Mouse (Mus musculus) heart, postnatal 25 days (tissue): ENCODE results near the gene Gm5155. TPM values are rescaled to one million over a fixed set of nuclear protein-coding genes. Genes with fewer than 3 reads are reported as not detected.
"Not testable (repeated sequence)": the region's sequence is repeated elsewhere in the genome, so short reads cannot be mapped to it uniquely, and the experiment has no call there.

Source experiments
- DNase-seq: peaks from one replicate; pipeline ENCODE4 v3.0.0; 2022; ENCODE audit warnings: low spot score
- intact Hi-C: fragments of 180-260 bp; cut with DNase I; formaldehyde crosslinking; loops from one replicate; pipeline ENCODE4 v1.15.1; 2025
- total RNA-seq, 2 experiments: library from RNA; stranded (reverse); gene quantifications; 2 replicates each; pipeline ENCODE4 v1.2.3; 2021

The Gm5155 gene
- not detected for total RNA-seq

GRCm38 (mm10) chr7:17871467-17871866 lies at the start of gene Gm5155:
Gene Gm5155 (plus strand): TSS chr7:17871767.
- intact Hi-C loops = no loop called here
- DNase-seq = no peak

GRCm38 (mm10) chr7:17870776-17871175 lies 791 bp upstream of the Gm5155 start:
- no peak for DNase-seq
- intact Hi-C loops = no loop called here

DNA sequence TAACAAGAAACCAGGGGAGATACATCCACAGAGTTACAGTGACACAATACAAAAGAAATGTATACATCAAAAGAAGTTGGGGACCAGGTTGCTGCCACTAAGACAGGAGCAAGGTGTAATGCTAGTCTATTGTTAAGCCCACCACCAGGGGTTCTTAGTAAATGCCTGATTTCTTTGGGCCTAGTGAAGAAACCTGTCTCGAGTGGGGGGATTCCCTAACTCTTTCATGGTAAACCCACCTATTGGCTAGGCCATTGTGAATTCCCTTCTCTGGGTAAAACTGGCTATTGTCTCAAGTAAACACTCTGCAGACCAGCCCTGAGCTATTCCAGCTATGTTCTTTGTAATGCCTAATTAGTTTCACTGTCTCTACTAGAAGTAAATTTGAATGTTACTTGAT lies 23.8 kb downstream of the Gm5155 start:
- DNase-seq = not testable (repeated sequence)

DNA sequence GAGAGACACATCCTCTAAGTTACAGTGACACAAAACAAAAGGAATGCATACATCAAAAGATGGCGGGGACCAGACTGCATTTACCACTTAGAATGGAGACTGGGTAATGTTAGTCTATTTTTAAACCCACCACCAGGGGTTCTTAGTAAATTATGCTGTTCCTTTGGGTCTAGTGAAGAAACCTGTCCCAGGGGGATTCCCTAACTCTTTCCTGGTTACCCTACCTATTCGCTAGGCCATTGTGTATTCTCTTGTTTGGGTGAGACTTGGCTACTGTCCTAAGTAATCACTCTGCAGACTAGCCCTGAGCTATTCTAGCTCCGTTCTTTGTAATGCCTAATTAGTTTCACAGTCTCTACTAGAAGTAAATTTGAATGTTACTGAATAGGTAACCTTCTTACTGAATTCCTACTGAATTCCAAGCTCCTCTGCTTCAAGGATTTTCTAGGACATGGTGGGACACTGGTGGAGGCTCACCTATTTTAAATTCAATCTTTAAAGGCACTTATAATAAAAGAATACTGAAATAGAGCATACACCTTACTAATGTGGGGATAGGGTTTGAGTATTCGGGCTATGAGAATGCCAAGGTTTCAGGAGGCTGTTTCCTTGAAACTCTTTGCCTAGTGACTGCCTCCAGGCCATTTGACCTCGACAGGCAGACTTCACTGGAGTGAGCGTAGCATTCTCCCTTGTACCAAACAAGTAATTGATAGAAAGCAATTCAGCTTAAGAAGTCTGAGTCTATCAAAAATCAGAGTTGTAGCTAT lies 31.8 kb downstream of the Gm5155 start:
- intact Hi-C loops = no loop called here
- no peak for DNase-seq

More for the DNA sequence above, 23.8 kb downstream of the Gm5155 start:
- intact Hi-C loops = not testable (repeated sequence)

Other genes with a start within 250 kb of the Gm5155 start
- not detected for gene Ceacam5, start 158.5 kb upstream of the Gm5155 start, total RNA-seq
- not detected for gene Ceacam14, start 59.1 kb upstream of the Gm5155 start, total RNA-seq
- gene Ceacam11, start 100.4 kb downstream of the Gm5155 start, total RNA-seq = not detected
- not detected for gene Ceacam13, start 138.1 kb downstream of the Gm5155 start, total RNA-seq
- gene Ceacam12, start 194.2 kb downstream of the Gm5155 start, total RNA-seq = not detected